Mouse (Mus musculus) MEL-GATA-1-ER (cell line): ENCODE results near the gene Rhod.
A peak's percentile ranks its signal among the peaks of the same experiment; 100 is the strongest.

ENCODE experiments used
- DNase-seq: peaks from one replicate; pipeline ENCODE4 v3.0.0-alpha.2; 2012; ENCODE audit warnings: low read depth; ENCODE audit errors: extremely low read depth

Gene Rhod

DNA sequence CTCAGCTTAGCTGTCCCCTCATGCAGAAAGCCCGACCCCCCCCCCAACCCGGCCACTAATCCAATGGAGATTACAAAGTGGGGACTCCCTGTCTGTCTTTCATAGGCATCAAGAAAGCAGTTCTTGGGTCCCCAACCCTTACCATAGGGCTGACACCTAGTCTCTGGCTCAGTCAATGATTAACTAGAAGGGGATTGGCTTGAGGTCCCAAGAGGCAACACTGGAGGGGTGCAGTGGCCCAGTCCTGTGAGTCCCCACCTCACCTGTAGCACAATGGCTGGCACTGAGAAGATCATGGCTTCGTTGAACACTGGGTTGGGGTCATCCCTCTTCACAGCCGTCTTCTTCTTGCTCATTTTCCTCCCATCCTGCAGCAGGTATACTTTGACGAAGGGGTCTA lies 11.4 kb upstream of the Rhod start:
- DNase-seq: no peak

DNA sequence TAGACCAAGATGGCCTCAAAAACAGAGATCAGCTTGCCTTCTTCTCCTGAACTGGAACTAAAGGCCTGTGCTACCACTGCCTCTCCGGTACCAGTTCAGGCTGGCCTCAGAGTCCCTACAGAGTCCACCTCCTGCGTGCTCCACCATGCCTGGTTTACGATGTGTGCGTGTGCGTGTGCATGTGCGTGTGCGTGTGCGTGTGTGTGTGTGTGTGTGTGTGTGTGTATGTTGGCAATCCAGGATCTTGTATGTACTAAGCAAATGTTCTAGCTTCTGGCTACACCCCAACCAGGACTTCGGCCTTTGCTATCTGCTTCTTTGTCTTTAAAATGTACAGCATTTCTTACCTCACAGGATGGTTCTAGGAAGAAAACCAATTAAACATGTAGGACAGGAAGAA lies 10.0 kb upstream of the Rhod start:
- no peak for DNase-seq

DNA sequence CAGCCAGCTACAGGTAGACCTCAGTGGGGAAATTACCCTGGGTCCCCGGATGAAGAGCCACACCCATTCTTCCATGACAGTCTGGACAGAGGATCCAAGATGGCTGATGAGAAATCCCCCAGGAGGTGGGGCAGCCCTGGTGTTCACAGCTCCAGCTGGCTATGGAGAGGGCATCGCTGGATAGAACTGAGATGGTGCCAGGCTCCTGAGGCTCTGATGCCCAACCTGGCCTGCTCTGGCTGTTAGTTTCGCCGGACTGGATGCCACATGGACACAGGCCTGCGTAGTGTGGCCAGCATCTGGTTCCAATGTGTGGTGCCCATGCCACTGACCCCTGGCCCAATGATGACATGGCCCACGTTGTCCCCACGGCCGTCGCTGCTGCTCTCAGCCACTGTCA lies 8.2 kb upstream of the Rhod start:
- no peak for DNase-seq

DNA sequence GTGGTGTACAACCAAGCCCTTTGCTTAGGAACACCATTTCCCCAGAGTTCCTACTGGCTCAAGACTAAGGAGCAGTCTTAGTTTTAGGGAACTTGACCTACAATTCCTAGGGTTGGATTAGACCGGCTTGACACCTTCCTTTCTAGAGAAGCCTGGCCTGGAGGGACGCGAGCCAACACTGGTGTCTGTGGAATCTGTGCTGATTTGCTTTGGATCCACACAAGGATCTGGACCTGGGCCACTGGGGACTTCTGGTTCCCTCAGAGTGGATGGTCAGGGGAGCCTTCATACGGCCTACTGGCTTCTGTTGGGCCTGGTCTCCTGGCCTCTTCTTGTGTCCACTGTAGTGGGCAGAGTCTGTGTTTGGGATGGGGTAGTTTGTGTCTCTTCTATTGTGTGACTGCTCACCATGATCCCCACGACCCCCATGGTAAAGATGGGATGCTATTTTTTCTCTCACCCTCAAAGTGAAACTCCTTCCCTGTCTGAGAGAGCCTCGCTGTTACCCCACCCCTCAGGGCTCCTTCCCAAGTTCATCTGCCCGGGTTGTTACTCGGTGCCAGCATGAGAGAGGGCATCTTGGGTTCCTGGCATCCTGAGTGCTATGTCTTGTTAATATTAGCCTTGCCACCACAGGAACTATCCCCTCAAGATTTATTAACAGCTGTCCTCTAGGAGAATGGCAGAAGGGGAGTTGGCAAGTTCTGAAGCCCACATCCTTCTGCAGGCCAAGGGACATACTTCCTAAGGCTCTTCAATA lies 7.6 kb upstream of the Rhod start:
- no peak for DNase-seq

DNA sequence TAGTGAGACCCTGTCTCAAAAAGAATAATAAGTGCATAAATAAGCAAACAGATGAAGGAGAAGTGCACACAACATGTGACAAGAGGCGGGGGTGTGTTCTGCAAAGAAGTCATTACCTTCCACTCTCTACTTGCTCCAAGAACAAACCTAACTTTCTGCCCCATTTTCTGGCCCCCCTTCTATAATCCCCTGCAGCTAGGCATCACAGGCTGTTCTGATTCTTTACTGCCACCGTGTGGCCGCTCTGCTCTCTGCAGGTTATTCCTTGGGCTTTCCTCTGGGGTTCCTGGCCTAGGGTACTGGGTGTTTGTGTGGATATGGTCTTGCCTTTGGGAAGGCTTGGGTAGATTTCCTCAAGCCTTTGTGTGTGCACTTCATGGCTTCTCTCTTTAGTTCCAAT lies 3.2 kb upstream of the Rhod start:
- DNase-seq: peak; percentile 24

DNA sequence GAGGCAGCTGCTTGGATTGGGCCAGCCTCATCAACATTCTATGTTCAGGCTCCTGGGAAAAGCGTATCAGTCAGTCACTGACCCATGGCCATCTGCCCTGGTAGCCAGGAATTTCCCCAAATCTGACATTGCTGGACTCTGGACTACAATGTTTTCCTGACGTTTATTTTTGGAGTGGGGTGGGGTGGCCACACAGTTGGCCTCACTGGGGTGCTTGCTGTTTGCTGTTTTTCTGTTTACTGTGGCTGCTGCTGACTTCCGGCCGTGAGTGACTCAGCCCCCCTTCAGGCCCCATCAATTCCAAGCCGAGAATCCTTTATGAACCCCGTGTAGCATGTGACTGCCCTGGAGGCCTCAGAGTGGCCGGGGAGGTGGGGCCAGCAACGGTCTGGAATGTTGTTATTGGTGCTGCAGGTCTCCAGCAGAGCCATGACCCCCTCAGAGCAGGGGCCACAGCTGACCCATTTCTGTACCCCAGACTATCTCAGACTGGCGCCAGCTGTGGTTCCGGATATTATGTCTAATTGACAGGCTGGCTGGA lies 2.5 kb upstream of the Rhod start:
- no peak for DNase-seq

DNA sequence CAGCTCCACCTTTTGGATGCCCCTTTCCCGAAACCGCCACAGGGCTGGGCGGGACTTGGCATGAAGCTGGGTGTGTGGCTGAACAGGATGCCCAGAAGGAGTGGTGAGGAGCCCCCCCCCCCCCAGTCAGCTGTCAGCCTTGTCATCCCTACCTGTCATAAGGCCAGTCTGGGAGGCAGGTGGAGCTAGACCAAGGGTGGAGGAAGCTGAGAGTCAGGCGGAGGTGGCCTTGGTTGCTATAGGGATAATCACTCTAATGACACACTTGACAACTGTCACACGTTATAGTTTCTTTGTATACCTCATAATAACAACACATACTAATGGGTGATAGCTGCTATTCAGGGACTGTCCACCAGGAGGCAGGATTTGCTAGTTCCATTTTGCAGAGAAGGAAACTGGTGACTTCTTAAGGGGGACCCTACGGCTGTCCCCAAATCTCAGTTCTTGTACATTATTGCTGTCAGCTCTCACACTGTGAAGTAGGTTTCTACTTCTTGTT lies 1.9 kb upstream of the Rhod start:
- DNase-seq: peak; percentile 78

DNA sequence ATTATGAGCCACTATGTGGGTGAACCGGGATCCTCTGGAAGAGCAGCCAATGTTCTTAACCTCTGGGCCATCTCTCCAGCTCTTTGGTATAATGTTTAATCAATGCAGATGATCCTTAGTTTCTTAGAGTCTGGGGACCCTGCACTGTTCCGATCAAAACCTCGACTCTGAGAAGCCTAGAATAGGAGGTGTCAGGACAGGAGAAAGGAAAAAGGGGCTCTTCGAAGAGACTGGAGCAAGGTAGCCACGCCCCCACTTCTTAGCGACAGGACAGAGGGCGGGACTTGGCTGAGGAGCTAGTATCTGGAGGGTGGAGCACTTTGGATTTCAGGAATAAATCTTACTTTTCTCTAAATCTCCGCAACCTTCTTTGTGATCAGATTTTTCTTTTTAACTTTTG lies 990 bp upstream of the Rhod start:
- DNase-seq: no peak

DNA sequence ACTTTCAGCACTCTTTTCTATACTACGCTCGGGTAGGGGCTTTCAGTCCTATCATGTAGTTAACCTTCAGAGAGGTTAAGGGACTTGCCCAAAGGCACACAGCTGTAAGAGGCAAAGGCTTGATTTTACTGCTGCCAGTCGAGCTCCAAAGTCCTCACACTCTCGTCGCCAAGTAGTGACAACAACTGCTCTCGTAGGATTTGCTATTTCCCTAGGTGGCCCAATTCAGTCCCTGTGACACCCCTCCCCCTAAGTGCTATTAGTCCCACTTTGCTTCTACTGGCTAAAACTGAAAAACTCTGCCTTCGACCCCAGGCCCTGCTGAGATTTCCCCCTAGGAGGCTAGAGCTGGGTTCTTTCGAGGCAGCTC lies 456 bp downstream of the Rhod start:
- DNase-seq: no peak

DNA sequence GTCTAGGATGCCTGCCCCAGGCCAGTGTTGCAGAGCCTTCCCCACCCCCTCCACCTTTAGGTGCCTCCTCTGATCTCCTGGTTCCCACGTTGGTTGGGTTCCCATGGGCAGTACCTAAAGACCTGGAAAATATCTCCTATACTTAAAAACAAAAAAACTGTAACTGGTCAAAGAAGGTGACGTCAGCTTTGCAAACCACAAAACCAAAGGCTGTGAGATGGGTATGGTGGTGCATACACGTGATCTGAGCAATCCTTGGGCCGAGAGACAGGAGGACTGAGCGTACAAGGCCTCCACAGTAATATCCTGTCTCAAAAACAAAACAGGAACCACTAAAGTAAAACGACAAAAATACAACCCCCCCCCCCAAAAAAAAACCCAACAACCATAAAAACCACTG lies 1.3 kb downstream of the Rhod start:
- DNase-seq: no peak

DNA sequence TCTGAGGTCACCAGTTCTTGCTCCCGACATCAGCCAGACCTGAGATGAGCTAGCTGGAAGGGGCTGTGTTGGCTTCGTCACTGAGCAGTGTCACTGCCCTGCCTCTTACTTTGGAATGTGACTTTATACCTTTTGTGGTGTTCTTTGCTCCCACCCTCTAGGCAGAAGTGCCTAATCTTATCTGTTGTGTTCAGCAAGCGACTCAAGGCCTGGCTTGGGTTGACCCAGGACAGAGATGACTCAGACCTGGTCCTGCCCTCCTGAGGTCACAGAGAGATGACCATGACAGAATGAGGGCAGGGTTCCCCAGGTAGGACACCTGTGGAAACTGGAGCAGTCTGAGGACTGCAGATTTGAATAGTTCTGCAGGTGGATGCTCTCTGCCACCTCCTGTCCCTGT lies 3.0 kb downstream of the Rhod start:
- no peak for DNase-seq

DNA sequence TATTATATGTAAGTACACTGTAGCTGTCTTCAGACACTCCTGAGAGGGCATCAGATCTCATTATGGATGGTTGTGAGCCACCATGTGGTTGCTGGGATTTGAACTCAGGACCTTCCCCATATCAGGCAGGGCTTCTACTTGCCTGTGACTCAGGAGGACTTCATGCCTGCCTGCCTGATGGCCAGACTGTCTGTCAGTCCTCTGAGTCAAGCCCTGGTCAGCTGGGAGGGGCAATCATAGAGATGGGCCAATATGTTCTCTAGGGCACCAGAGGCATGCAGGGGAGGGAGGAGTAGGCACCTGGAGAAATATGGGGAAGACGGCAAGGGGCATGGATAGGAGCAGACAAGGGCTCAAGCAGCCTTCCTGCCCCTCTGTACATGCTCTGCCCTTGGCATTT lies 4.2 kb downstream of the Rhod start:
- DNase-seq: no peak

DNA sequence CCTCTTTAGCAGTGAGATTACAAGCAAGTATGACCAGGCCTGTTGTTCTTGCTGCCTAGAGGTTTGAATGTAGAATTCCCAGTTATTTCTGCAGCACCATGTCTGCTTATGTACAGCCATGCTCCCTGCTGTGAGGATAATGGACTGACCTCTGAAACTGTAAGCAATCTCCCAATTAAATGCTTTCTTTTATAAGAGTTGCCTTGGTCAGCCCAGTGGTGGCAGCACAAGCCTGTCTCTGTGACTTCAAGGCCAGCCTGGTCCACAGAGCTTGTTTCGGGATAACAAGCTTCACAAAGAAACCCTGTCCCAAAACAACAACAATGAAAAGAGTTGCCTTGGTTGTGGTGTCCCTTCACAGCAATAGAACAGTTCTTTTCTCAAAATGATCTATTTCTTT lies 5.5 kb downstream of the Rhod start:
- DNase-seq: no peak

DNA sequence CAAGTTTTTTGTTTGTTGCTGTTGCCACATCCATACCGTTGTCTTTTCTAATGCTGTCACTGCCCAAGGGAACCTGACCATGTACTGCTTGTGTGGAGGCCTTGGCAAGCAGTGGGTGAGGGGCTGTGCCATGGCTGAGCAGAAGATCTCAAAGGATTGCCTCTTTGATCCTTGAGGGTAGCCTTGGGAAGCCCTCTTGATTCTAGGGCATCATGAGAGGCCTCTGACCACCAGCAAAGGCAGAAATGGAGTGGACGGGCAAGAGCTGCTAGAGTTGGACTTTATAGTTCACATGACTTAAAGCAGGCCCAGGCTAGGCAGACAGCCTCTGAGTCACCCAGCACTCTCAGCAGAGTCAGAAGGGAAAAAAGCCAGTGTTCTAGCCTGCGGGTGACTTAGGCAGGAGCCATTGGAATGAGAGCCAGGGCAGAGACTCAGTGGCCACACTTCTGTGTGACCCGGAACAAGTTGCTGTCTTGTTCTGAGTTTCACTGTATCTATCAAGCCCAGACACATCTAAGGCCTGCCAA lies 9.1 kb downstream of the Rhod start:
- DNase-seq: no peak

DNA sequence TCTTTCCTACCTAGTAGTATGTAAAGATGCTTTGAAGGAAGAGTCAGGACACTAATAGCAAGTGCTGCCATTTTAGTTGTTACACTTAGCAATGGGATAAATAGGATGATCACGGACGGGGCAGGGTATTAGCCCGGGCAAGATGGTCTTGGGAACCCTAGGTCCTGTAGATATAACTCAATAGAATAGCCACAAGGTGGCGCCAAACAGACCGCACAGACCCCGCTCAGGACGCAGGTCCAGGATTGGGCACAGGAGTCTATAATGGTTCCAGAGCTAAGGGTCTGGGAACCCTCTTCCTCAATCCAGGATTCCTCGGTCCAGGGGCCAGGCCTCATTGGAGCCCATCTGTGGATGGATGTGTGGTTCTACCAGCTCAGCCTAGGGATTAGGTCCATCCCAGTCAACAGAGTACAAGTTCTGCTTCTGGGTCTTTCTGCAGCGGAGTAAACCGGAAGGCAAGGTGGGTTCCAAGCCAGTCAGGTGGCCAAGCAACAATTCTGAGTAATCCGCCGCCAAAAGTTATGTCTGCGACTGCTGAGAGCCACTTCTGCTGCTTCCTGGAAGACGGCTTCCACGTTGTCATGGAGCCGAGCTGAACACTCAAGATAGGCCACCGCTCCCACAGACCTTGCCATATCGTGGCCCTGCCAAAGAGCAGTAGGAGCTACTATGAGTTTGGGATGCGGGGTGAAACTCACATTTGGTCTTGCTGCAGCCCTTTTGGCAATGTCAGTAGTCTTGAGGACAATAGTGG lies 13.4 kb downstream of the Rhod start:
- DNase-seq: peak; percentile 72

DNA sequence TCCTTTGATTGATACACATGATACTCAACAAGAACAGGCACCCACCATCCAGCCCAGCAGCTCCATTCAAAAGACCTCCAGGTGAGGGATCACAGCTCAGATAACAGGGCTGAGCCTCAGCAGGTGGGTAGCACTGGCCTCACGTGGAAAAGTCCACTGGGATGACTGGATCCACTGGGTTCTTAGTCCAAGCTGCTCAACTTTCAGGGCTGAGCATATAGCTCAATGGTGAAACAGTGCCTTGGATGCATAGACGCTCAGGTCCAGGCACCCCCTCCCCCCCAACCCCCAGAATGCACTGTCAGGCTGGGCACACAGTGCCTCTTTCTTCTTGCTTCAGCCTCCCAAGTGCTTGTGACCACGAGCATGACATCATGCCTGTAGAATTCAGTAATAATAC lies 16.2 kb downstream of the Rhod start:
- DNase-seq: no peak

DNA sequence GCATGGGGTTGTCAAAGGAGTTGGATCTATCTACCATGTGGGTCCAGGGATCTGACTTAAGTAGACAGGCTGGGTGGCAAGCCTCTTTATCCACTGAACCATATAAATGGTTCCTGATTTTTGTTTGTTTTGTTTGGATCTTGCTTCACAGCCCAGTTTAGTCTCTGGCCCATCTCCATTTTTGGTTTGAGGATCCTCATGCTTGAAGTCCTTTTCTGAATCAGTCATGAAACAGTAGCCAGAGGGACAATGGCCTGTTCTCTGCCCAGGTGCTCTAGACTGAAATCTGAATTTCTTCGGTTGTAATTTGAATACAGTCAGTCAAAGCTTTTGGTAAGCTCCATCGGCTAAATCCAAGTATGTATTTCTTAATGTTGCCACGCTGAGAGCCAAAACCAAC lies 16.7 kb downstream of the Rhod start:
- no peak for DNase-seq

DNA sequence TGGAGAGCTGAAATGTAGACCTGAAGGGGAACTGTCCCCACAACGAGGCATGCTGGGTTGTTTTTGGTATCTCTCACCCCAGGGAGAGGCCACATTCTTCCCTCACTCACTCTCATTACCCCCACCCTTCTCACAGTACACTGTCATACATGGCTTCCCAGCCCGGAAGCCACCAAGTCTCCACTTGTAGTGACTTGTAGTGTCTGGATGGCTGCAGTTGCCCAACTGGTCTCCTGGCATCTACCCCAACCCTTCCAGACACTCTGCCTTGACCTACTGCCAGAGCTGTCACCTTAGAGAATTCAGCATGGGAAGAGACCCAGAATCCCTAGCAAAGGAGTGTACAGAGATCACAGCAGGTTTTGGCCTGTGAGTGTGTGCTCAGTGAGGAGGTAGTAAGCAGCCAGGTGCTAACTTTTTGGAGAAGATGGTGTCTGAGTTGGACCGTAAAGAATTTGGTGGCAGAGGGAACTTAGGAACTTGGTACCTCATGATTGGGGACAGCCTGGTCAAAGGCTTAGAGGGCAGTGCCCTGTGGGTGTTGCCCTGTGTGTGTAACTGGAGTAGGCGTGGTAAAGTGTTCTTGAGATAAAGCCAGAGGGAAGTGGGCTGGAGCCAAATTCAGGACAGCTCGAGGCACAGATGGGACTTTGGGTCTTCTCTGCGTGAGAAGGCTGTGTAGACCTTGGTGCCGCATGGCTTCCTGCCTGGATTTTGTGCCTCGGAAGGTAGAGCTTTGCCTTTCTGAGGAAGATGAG lies 18.9 kb downstream of the Rhod start:
- DNase-seq: no peak

DNA sequence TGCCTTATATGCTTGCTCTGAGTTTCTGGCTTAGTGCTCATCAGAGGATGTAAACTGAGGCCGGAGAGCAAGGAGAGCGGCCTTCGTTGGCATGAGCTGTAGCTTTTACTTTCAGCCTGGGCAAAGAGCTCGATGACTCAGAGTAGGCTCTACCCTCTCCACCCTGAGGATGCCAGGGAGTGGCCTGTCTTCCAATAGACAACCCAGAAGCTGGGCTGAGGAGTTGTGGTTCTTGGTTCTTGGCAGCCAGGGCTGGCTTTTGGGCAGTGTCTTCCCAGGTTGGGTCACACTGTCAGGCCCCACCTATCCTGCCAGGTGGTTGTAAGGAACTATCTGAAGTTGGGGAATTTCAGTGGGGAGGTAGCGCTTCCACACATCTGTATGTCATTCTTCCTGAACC lies 19.5 kb downstream of the Rhod start:
- no peak for DNase-seq

DNA sequence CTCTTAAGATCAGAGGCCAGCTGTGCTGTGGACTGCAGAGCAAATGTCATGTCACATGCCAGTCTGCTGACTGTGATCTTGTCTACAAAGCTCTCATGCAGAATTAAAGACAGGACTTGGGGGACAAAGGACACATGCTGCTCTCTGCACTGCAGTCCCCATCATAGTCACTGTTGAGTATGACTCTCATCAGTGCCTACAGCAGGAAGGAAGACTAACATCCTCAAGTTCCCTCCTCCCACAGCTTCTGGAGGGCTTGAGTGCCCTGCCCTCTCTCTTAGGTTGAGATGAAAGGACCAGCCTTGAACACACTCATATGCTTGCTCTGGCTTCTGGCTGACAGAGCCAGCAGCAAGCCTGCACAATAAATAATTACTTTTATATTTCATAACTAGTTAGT lies 21.5 kb downstream of the Rhod start:
- no peak for DNase-seq

DNA sequence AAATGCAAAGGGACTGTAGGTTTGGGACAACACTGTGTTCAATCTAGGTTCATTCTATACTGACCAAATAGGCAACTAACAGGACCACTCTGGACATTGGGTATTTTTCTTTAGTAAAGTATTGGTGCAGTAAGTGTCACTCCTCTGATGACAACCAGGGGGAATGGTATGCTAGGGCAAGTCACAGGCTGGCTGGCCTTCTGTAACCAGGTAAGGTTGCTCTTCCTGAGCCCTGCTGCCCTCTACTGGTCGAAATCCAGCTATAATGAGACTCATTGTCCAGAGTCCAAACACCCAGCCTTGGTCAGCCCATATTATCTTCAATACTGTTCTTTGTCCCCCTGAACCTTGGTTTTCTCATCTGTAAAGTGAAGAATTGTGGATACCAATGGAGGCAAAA lies 22.0 kb downstream of the Rhod start:
- no peak for DNase-seq

DNA sequence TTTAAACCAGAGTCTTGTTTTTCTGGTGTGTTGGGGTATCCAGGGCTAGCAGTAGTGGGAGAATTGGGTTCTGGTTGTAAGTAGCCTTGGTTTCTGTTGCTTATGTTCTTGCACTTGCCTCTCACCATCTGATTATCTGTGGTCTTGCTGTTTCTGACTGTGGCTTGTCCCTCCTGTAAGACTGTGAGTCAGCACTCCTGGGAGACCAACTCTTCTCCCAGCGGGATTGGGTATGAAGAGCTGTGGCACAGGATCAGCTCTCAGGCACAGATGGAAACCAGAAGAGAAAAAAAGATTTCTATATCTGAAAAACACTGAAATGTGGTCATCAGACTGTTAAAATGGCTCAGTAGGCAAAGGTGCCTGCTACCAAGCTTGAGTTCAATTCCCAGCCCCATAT lies 24.6 kb downstream of the Rhod start:
- no peak for DNase-seq
